Mouse (Mus musculus) olfactory bulb, adult 2 months (tissue): ENCODE data around the gene Secisbp2.

Experiments
- CTCF ChIP-seq: fragments of 200-500 bp; IDR thresholded peaks from 2 replicates; pipeline ENCODE4 v1.5.1; 2012; ENCODE audit warnings: low read depth, mild to moderate bottlenecking, low read length, moderate library complexity; ENCODE audit not compliant: insufficient read depth
- POLR2A ChIP-seq: fragments of 200-500 bp; IDR thresholded peaks from 2 replicates; pipeline ENCODE4 v1.6.1; 2012; ENCODE audit warnings: mild to moderate bottlenecking, low read depth, low read length, moderate library complexity; ENCODE audit not compliant: insufficient read depth

DNA sequence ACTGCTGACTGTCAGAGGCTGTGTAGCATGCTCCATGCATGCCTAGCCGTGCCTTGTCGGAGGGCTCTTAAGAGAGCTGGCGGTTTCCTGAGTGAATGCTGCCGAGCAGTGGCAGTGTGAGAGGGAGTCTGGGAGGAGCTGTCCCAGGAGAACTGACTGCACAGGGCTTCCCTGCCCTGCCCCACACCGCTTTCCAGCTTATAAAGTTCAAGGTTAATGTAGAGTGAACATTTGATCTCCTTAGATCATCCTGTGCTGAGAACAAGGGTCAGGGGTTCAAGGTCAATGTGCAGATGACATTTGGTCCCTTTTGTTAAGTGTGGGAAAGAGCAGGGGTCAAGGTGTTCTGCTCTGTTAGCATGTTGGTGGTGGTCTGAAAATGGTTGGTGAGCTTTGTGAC, 29.6 kb downstream of the Secisbp2 start:
- no peak for TF ChIP-seq CTCF
- no peak for TF ChIP-seq POLR2A
